Mouse (Mus musculus): ENCODE measurements around the gene Farp1.

- no peak for TF ChIP-seq CTCF (IDR thresholded peaks at IDR 0.05; ENCODE audit: extremely low read depth, insufficient read length, insufficient replicate concordance, low read depth, low read length)
- TF ChIP-seq POLR2A (IDR thresholded peaks at IDR 0.05; ENCODE audit: low read depth, low read length): no peak
Observed at GRCm38 (mm10) chr14:120997686-120998085, 37.3 kb upstream of the Farp1 start.
